Mouse (Mus musculus) hindbrain, embryonic 11.5 days (tissue): ENCODE measurements around the gene Aco2. TPM values are rescaled to one million over a fixed set of nuclear protein-coding genes. Genes with fewer than 3 reads are reported as not detected.

Source experiments
- ATAC-seq: fragments of 200-750 bp; cut with Nextera tagmentation; 2 replicates; pipeline ENCODE4 v1.8.0; 2017; ENCODE audit warnings: mild to moderate bottlenecking, moderate TSS enrichment, moderate library complexity; ENCODE audit not compliant: low FRiP score
- DNase-seq: peaks from one replicate; pipeline ENCODE4 v3.0.0-alpha.2; 2015; ENCODE audit warnings: low spot score
- H3K27ac ChIP-seq: fragments of 300-500 bp; sonication (generic); 2 replicates; pipeline ENCODE4 v1.5.1; 2014; ENCODE audit warnings: mild to moderate bottlenecking, low read depth, low read length
- H3K27me3 ChIP-seq: fragments of 300-500 bp; sonication (generic); 2 replicates; pipeline ENCODE4 v1.6.1; 2014; ENCODE audit warnings: mild to moderate bottlenecking, low read length, moderate library complexity, mixed read lengths; ENCODE audit not compliant: control insufficient read depth, insufficient read depth
- H3K36me3 ChIP-seq: fragments of 300-500 bp; sonication (generic); 2 replicates; pipeline ENCODE4 v1.6.1; 2014; ENCODE audit warnings: mild to moderate bottlenecking, low read length, moderate library complexity, mixed read lengths; ENCODE audit not compliant: control insufficient read depth, insufficient read depth
- H3K4me1 ChIP-seq: fragments of 300-500 bp; sonication (generic); replicated peaks from 2 replicates; pipeline ENCODE4 v1.6.1; 2014; ENCODE audit warnings: low read length, mixed read lengths; ENCODE audit not compliant: control insufficient read depth, insufficient read depth
- H3K4me2 ChIP-seq: fragments of 300-500 bp; sonication (generic); replicated peaks from 2 replicates; pipeline ENCODE4 v1.6.1; 2014; ENCODE audit warnings: mild to moderate bottlenecking, low read depth, low read length
- H3K4me3 ChIP-seq: fragments of 300-500 bp; sonication (generic); 2 replicates; pipeline ENCODE4 v1.5.1; 2014; ENCODE audit warnings: low read depth, low read length
- H3K9ac ChIP-seq: fragments of 300-500 bp; sonication (generic); 2 replicates; pipeline ENCODE4 v1.6.1; 2014; ENCODE audit warnings: low read depth, low read length
- H3K9me3 ChIP-seq: fragments of 300-500 bp; sonication (generic); 2 replicates; pipeline ENCODE4 v1.6.1; 2016; ENCODE audit warnings: low read length; ENCODE audit not compliant: control insufficient read depth
- WGBS: fragments of 180-500 bp; shearing (Covaris S2); extraction: QIAGEN DNeasy Blood & Tissue Kit; methylation state at CpG from one replicate; pipeline ENCODE4 v1.1.7; 2014; 5-methylcytosine and 5-hydroxymethylcytosine counted together
- polyA plus RNA-seq: library from polyadenylated mRNA; unstranded; fragments of >200 nt; fragmentation: Nextera tagmentation; extraction: Ambion mirVana; gene quantifications from 2 replicates; pipeline ENCODE4 v1.2.1, GENCODE M21; 2014

Gene Aco2
- polyA plus RNA-seq, result 155 and 169 TPM in 2 replicates

DNA sequence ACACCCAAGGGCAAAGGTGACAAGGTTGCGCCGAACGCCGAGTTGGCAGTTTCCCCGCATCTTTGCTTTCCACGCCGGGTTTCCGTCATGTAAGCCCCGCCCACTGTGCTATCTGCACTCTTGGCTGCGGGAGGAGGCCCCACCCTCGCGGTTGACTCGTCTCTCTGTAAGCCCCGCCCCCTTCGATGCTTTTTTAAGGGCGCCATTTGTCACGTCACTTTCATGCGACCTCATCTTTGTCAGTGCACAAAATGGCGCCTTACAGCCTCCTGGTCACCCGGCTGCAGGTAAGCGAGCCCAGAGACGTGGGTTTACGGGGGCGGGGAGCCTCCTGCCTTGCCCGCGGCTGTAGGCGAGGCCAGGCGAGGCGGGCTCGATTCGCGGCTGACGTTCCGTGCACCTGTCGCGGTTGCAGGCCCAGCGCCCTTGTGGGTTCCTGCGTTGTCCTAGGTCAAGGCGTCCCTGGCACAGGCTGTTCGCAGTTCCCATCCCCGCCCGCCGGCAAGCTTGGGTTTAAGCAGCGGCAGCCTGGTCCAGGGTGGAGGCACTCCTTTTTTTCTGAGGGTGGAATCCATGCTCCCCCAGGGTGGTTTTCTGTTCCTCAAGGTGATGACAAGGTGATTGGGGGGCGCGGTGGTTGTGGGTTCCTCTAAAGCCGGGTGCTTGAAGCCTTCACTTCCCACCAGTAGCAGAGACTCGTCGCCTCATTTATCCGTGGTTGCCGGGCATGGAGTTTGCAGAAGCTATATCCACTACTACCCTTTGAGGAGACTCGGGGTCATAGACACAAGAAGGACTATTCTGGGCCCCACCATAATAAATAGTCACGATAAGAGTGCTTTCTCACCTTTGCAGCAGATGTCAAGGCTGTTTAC is at the start of gene Aco2:
Gene Aco2, plus strand, starts transcription at position 48 of the 875 bp plus-strand sequence.
- whole genome bisulfite sequencing, result under 1% methylated on average over 52 of the region's 53 CpGs
- peak within 1 kb of the TSS; percentile 81 for H3K4me2 ChIP-seq
- H3K4me3 ChIP-seq, result peak within 1 kb of the TSS; percentile 96
- H3K9ac ChIP-seq, result peak within 1 kb of the TSS; percentile 96
- no peaks in the 10 kb centered on the region for H3K27me3 ChIP-seq
- DNase-seq, result peak; percentile 100
- ATAC-seq, result peak; percentile 86
- H3K27ac ChIP-seq, result peak within 1 kb of the TSS; percentile 92
- 0 out of 2 replicates have a peak, but pooled peaks cover 3% of the 10 kb centered on the region for H3K36me3 ChIP-seq
- no peaks in the 10 kb centered on the region; the same call in 1 of the 2 replicates for H3K4me1 ChIP-seq
- no peaks in the 10 kb centered on the region for H3K9me3 ChIP-seq

GRCm38 (mm10) chr15:81822631-81823030 is 49.5 kb upstream of the Aco2 start:
- H3K9ac ChIP-seq, result no peak overlapping the region
- no peaks in the 10 kb centered on the region for H3K4me1 ChIP-seq
- no peak overlapping the region for H3K27ac ChIP-seq
- H3K9me3 ChIP-seq, result no peaks in the 10 kb centered on the region
- ATAC-seq (no peak), DNase-seq (no peak)
- H3K4me2 ChIP-seq, result no peak overlapping the region
- H3K36me3 ChIP-seq, result 0 out of 2 replicates have a peak, but pooled peaks cover 10% of the 10 kb centered on the region
- WGBS, result 81% methylated on average over 3 of the region's 3 CpGs
- no peak overlapping the region for H3K4me3 ChIP-seq
- no peaks in the 10 kb centered on the region for H3K27me3 ChIP-seq

DNA sequence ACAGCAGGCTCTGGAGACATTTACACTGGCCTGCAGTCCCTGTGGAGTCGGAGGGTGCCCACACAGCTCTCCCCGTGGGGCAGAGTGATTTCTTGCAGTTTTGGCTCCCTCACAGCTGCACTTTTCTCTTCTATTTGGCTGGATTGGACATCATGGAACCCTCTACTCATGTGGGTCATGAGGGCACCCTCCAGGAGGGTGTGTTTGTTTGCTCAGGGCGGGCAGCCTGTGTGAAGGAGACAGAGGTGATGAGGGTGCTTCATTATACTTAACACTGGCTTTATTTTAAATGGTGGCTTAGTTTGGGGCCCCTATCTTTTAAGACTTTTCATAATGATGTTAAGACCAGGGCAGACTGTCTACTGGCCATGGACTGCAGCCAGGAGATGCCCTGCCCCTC is 47.3 kb upstream of the Aco2 start:
- Histone ChIP-seq H3K4me1 (no peaks in the 10 kb centered on the region), H3K9me3 (no peaks in the 10 kb centered on the region), H3K4me3 (no peak overlapping the region), H3K27me3 (no peaks in the 10 kb centered on the region), H3K9ac (no peak overlapping the region), H3K4me2 (no peak overlapping the region), H3K36me3 (0 out of 2 replicates have a peak, but pooled peaks cover 10% of the 10 kb centered on the region), H3K27ac (no peak overlapping the region)
- ATAC-seq, result no peak
- DNase-seq, result no peak
- WGBS, result 88% methylated on average over 3 of the region's 3 CpGs

DNA sequence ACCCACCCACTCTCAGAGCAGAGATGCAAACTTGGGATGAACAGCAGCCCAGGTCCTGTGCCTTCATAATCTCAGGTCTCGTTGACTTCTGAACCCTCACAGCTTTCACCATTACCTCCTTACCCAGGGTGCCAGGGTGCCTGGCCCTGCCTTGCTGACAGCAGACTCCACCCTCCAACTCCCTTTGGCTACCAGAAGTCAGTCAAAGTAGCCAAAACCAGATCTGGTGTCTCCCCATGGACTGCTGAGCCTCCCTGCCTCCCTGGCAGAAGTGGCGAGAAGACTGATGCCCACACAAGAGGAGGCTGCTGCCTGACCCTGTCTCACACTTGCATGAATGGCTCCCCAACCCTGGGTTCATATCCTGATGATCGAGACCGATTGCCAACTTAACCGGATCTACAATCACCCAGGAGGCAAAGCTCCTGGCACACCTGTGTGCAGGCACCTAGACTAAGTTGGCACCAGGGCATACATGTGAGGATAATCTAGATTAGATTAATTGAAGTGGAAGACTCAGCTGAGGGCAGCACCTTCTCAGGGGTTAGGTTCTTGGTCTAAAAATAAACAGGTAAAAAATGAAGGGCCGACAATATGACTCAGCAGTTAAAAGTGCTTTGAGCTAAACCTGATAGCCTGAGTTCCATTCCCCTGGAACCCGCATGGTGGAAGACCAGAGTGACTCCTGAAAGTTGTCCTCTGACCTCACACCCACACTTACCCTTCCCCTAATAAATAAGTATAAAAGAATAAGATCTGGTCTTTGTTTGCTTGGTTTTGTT is 43.5 kb upstream of the Aco2 start:
- no peak overlapping the region for H3K9ac ChIP-seq
- H3K4me3 ChIP-seq, result no peak overlapping the region
- H3K27ac ChIP-seq, result no peak overlapping the region
- DNase-seq, result no peak
- 91% methylated on average over 7 of the region's 7 CpGs for WGBS
- 0 out of 2 replicates have a peak, but pooled peaks cover 3% of the 10 kb centered on the region for H3K36me3 ChIP-seq
- H3K4me2 ChIP-seq, result no peak overlapping the region
- H3K27me3 ChIP-seq, result no peaks in the 10 kb centered on the region
- no peaks in the 10 kb centered on the region for H3K4me1 ChIP-seq
- no peak for ATAC-seq
- no peaks in the 10 kb centered on the region for H3K9me3 ChIP-seq

GRCm38 (mm10) chr15:81829208-81829580 is 42.9 kb upstream of the Aco2 start:
- H3K36me3 ChIP-seq, result no peaks in the 10 kb centered on the region
- ATAC-seq, result no peak
- WGBS, result 73% methylated on average over 2 of the region's 2 CpGs
- DNase-seq, result no peak
- no peaks in the 10 kb centered on the region for H3K27me3 ChIP-seq
- no peak overlapping the region for H3K4me3 ChIP-seq
- H3K4me1 ChIP-seq, result no peaks in the 10 kb centered on the region
- H3K9ac ChIP-seq, result no peak overlapping the region
- no peak overlapping the region for H3K4me2 ChIP-seq
- H3K9me3 ChIP-seq, result no peaks in the 10 kb centered on the region
- H3K27ac ChIP-seq, result no peak overlapping the region

DNA sequence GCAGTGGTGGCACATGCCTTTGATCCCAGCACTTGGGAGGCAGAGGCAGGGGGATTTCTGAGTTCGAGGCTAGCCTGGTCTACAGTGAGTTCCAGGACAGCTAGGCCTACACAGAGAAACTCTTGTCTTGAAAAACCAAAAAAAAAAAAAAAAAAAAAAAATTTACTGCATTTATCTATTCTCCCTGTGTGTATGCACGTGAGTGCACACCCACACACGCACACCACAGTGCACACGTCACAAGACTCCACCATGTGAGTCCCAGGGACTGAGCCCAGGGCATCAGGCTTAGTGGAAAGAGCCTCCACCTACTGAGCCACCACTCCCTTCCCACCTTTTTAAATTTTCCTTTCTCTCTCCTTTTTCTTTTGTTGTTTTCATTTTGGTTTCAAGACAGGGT is 41.6 kb upstream of the Aco2 start:
- Histone ChIP-seq H3K9me3 (no peaks in the 10 kb centered on the region), H3K36me3 (no peaks in the 10 kb centered on the region), H3K4me2 (no peak overlapping the region), H3K27me3 (no peaks in the 10 kb centered on the region), H3K4me1 (no peaks in the 10 kb centered on the region), H3K4me3 (no peak overlapping the region), H3K27ac (no peak overlapping the region), H3K9ac (no peak overlapping the region)
- WGBS, result 91% methylated on average over 4 of the region's 4 CpGs
- DNase-seq (no peak), ATAC-seq (no peak)

GRCm38 (mm10) chr15:81831136-81831825 is 40.8 kb upstream of the Aco2 start:
- Histone ChIP-seq H3K9ac (no peak overlapping the region), H3K27ac (0 out of 2 replicates have a peak overlapping the region, but pooled peaks have one; percentile 21), H3K4me2 (no peak overlapping the region), H3K9me3 (no peaks in the 10 kb centered on the region), H3K27me3 (peaks cover 1% of the 10 kb centered on the region; the same call in 1 of the 2 replicates), H3K4me3 (no peak overlapping the region), H3K4me1 (peaks cover 2% of the 10 kb centered on the region), H3K36me3 (no peaks in the 10 kb centered on the region)
- ATAC-seq (peak; percentile 85), DNase-seq (peak; percentile 95)
- WGBS, result 13% methylated on average over 24 of the region's 24 CpGs

- Histone ChIP-seq H3K4me2 (no peak overlapping the region), H3K36me3 (no peaks in the 10 kb centered on the region), H3K4me1 (peaks cover 2% of the 10 kb centered on the region), H3K4me3 (no peak overlapping the region), H3K27me3 (peaks cover 2% of the 10 kb centered on the region; the same call in 1 of the 2 replicates), H3K9ac (no peak overlapping the region), H3K27ac (no peak overlapping the region), H3K9me3 (no peaks in the 10 kb centered on the region)
- ATAC-seq (no peak), DNase-seq (no peak)
- WGBS, result 96% methylated on average over 3 of the region's 3 CpGs
These were observed 39.9 kb upstream of the Aco2 start for GRCm38 (mm10) chr15:81832219-81832618.
